Mouse (Mus musculus) liver, embryonic 13.5 days (tissue): ENCODE data around the gene Dennd6b. TPM values are rescaled to one million over a fixed set of nuclear protein-coding genes. Genes with fewer than 3 reads are reported as not detected.

Source experiments
- ATAC-seq: fragments of 200-750 bp; cut with Nextera tagmentation; 2 replicates; pipeline ENCODE4 v1.8.0; 2017; ENCODE audit warnings: low read depth, mild to moderate bottlenecking, moderate number of reproducible peaks, moderate library complexity
- DNase-seq: peaks from one replicate; pipeline ENCODE4 v3.0.0; 2022
- H3K27ac ChIP-seq: fragments of 300-500 bp; sonication (generic); 2 replicates; pipeline ENCODE4 v1.5.1; 2015; ENCODE audit warnings: moderate library complexity, mild to moderate bottlenecking, inconsistent platforms
- H3K27me3 ChIP-seq: fragments of 300-500 bp; sonication (generic); 2 replicates; pipeline ENCODE4 v1.6.1; 2015; ENCODE audit warnings: mild to moderate bottlenecking, inconsistent platforms
- H3K36me3 ChIP-seq: fragments of 300-500 bp; sonication (generic); 2 replicates; pipeline ENCODE4 v1.6.1; 2015; ENCODE audit warnings: mild to moderate bottlenecking, inconsistent platforms
- H3K4me1 ChIP-seq: fragments of 300-500 bp; sonication (generic); replicated peaks from 2 replicates; pipeline ENCODE4 v1.6.1; 2015; ENCODE audit warnings: inconsistent platforms
- H3K4me2 ChIP-seq: fragments of 300-500 bp; sonication (generic); 2 replicates; pipeline ENCODE4 v1.6.1; 2015; ENCODE audit warnings: inconsistent platforms, mild to moderate bottlenecking, moderate library complexity
- H3K4me3 ChIP-seq: fragments of 300-500 bp; sonication (generic); replicated peaks from 2 replicates; pipeline ENCODE4 v1.5.1; 2015; ENCODE audit warnings: mild to moderate bottlenecking, inconsistent platforms
- H3K9ac ChIP-seq: fragments of 300-500 bp; sonication (generic); 2 replicates; pipeline ENCODE4 v1.6.1; 2015; ENCODE audit warnings: mild to moderate bottlenecking, inconsistent platforms
- H3K9me3 ChIP-seq: fragments of 300-500 bp; sonication (generic); replicated peaks from 2 replicates; pipeline ENCODE4 v1.6.1; 2016; ENCODE audit warnings: inconsistent platforms
- WGBS: fragments of 180-500 bp; shearing (Covaris S2); methylation state at CpG from one replicate; pipeline ENCODE4 v1.1.7; 2015; ENCODE audit not compliant: insufficient replicate concordance; 5-methylcytosine and 5-hydroxymethylcytosine counted together
- polyA plus RNA-seq: library from polyadenylated mRNA; unstranded; fragments of >200 nt; fragmentation: Nextera tagmentation; extraction: Ambion mirVana; gene quantifications from 2 replicates; pipeline ENCODE4 v1.2.1, GENCODE M21; 2015

The Dennd6b gene
- polyA plus RNA-seq, 1 experiment from 2014 or later = 3.0 TPM

GRCm38 (mm10) chr15:89173906-89174214 lies 22.4 kb downstream of the Dennd6b start:
- Histone ChIP-seq H3K4me2 (peak overlapping the region; percentile 76), H3K4me3 (peak overlapping the region; percentile 60), H3K36me3 (no peaks in the 10 kb centered on the region), H3K9me3 (no peaks in the 10 kb centered on the region), H3K27me3 (peaks cover 68% of the 10 kb centered on the region), H3K9ac (peak overlapping the region; percentile 65), H3K27ac (peak overlapping the region; percentile 63), H3K4me1 (peaks cover 100% of the 10 kb centered on the region)
- WGBS = 3% methylated on average over 15 of the region's 15 CpGs
- ATAC-seq = peak; percentile 44
- peak; percentile 41 for DNase-seq

DNA sequence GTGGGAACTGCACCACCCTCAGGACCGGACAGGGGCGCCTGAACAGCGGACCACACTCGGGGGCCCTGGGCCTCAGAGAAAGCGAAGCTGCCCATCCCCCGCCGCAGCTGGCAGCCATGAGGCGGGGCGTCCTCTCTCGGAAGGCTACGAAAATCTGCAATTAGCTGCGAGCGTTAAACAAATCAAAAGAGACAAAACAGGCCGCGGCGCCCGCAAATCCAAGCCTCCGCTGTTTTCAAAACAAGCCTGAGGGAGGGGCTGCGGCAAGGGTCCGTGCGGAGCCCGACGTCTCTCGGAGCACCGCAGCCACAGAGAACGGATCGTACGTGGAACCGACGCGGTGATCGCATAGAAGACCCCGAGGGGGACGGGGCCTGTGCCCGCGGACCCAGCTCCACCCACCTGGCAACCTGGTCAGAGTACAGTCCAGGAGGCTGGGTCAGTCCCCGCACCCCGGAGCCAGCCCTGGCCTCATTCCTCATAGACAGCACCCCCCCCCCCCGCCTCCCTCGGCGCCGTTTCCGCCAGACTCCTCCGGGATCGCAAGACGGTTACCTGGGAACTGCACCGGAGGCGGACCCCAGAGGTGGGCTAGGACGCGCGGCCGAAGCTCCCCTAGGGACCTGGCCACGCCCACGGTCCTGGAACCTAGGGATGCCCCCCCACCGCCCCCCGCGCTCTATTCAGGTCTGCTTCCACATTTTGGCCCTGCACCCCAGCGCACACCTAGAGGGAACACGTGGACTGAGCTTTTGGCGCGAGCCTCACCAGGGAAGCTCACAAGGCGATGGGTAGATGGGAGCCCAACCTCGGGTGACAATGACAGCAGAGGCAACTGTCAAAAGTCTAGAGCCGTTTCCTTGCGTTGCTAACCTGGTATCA lies 23.0 kb downstream of the Dennd6b start:
- Histone ChIP-seq H3K4me1 (peaks cover 94% of the 10 kb centered on the region), H3K9me3 (no peaks in the 10 kb centered on the region), H3K27ac (peak overlapping the region; percentile 63), H3K27me3 (peaks cover 62% of the 10 kb centered on the region), H3K4me2 (peak overlapping the region; percentile 76), H3K9ac (peak overlapping the region; percentile 65), H3K4me3 (peak overlapping the region; percentile 60), H3K36me3 (no peaks in the 10 kb centered on the region)
- DNase-seq (no peak), ATAC-seq (0 out of 2 replicates have a peak, but pooled peaks have one; percentile 8)
- WGBS = under 1% methylated on average over 62 of the region's 65 CpGs

- ATAC-seq (no peak), DNase-seq (no peak)
- peak overlapping the region; percentile 63 for H3K27ac ChIP-seq
- H3K4me1 ChIP-seq = peaks cover 85% of the 10 kb centered on the region
- peak overlapping the region; percentile 76 for H3K4me2 ChIP-seq
- peaks cover 5% of the 10 kb centered on the region; the same call in 1 of the 2 replicates for H3K36me3 ChIP-seq
- WGBS = 41% methylated on average over 17 of the region's 17 CpGs
- peak overlapping the region; percentile 60 for H3K4me3 ChIP-seq
- no peaks in the 10 kb centered on the region for H3K9me3 ChIP-seq
- peaks cover 58% of the 10 kb centered on the region for H3K27me3 ChIP-seq
- peak overlapping the region; percentile 65 for H3K9ac ChIP-seq
Measured at GRCm38 (mm10) chr15:89172276-89172935, 23.9 kb downstream of the Dennd6b start.

GRCm38 (mm10) chr15:89171526-89172051 lies 24.7 kb downstream of the Dennd6b start:
- Histone ChIP-seq H3K4me3 (no peak overlapping the region), H3K27me3 (peaks cover 55% of the 10 kb centered on the region), H3K9ac (no peak overlapping the region), H3K4me1 (peaks cover 80% of the 10 kb centered on the region), H3K27ac (no peak overlapping the region), H3K4me2 (0 out of 2 replicates have a peak overlapping the region, but pooled peaks have one; percentile 1), H3K36me3 (peaks cover 12% of the 10 kb centered on the region; the same call in 1 of the 2 replicates), H3K9me3 (no peaks in the 10 kb centered on the region)
- DNase-seq = no peak
- ATAC-seq = no peak
- 63% methylated on average over 5 of the region's 5 CpGs for WGBS

GRCm38 (mm10) chr15:89170102-89170501 lies 26.2 kb downstream of the Dennd6b start:
- H3K4me1 ChIP-seq = peaks cover 66% of the 10 kb centered on the region
- 31% methylated on average over 3 of the region's 3 CpGs for WGBS
- ATAC-seq = peak; percentile 11; the same call in 1 of the 2 replicates
- H3K9me3 ChIP-seq = no peaks in the 10 kb centered on the region
- peak overlapping the region; percentile 12; the same call in 1 of the 2 replicates for H3K4me2 ChIP-seq
- peaks cover 43% of the 10 kb centered on the region for H3K27me3 ChIP-seq
- peaks cover 26% of the 10 kb centered on the region for H3K36me3 ChIP-seq
- H3K9ac ChIP-seq = no peak overlapping the region
- peak overlapping the region; percentile 69; the same call in 1 of the 2 replicates for H3K27ac ChIP-seq
- no peak overlapping the region for H3K4me3 ChIP-seq
- no peak for DNase-seq

DNA sequence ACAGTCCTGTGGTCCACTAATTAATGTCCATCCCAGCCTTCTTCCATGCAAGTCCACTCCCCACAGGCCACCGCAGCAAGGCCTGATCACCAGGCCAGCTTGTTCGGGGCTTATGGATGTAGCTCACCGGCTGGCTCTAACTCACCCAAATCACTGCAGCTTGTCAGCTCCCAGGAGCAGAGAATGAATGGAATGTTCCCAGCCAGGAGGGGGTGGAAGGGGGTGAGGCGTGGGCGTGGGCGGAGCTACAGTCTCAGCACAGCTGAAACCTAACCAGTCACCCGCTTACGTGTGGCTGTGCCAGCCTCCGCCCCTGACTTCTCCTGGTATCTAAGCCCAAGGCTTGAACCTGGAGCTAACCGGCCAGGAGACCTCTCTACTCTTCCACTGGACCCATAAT lies 26.9 kb downstream of the Dennd6b start:
- Histone ChIP-seq H3K27ac (peak overlapping the region; percentile 69; the same call in 1 of the 2 replicates), H3K36me3 (peaks cover 33% of the 10 kb centered on the region), H3K4me1 (peaks cover 59% of the 10 kb centered on the region), H3K9me3 (no peaks in the 10 kb centered on the region), H3K4me3 (no peak overlapping the region), H3K4me2 (peak overlapping the region; percentile 12; the same call in 1 of the 2 replicates), H3K9ac (no peak overlapping the region), H3K27me3 (peaks cover 36% of the 10 kb centered on the region)
- no peak for ATAC-seq
- WGBS = 51% methylated on average over 10 of the region's 10 CpGs
- DNase-seq = no peak

DNA sequence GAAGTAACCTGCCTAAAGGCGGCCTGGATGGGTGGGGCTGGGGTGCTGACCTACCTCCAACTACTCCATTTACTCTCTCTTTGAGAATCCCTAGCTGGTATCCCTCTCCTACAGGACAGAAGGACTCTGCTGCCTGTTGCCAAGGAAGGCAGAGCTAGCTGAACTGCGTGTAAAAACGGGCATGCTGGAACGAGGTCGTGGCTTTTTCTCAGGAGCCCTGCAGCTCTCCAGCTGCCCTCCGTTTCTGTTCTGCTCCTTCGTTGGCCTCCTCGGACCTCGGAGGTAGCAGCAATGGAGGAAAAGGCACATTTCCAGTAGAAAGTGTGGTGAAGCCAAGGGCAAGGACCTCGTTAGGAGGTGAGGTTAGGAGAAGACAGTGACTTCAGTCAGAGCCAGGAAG lies 27.4 kb downstream of the Dennd6b start:
- Histone ChIP-seq H3K9ac (no peak overlapping the region), H3K4me2 (no peak overlapping the region), H3K9me3 (no peaks in the 10 kb centered on the region), H3K4me1 (peaks cover 54% of the 10 kb centered on the region), H3K4me3 (no peak overlapping the region), H3K27me3 (peaks cover 31% of the 10 kb centered on the region), H3K27ac (no peak overlapping the region), H3K36me3 (peaks cover 38% of the 10 kb centered on the region)
- 74% methylated on average over 10 of the region's 10 CpGs for WGBS
- no peak for DNase-seq
- no peak for ATAC-seq

DNA sequence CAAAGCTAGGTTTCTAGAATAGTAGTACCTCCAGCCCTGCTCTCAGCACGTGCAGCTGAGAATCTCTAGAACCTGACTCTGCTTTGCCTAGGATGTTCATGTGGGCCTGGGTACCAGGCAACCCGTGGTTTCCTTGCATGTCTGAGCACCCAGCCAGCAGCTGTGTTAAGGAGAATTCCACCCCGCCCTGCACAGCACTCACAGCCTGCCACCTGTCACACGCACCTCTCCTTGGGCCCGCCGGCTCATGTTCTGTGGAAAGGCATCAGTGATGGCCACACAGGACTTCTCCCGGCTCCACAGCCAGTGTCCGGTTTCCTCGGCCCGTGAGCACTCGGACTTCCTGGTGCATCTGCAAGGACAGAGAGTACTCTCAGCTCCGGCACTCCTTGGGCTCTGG lies 30.8 kb downstream of the Dennd6b start:
- H3K9ac ChIP-seq = no peak overlapping the region
- WGBS = 82% methylated on average over 12 of the region's 12 CpGs
- H3K4me1 ChIP-seq = peaks cover 19% of the 10 kb centered on the region
- no peak overlapping the region for H3K4me2 ChIP-seq
- no peak for ATAC-seq
- 0 out of 2 replicates have a peak, but pooled peaks cover 2% of the 10 kb centered on the region for H3K27me3 ChIP-seq
- no peak for DNase-seq
- H3K36me3 ChIP-seq = peaks cover 73% of the 10 kb centered on the region
- H3K4me3 ChIP-seq = no peak overlapping the region
- no peak overlapping the region for H3K27ac ChIP-seq
- H3K9me3 ChIP-seq = no peaks in the 10 kb centered on the region

GRCm38 (mm10) chr15:89161397-89161796 lies 34.9 kb downstream of the Dennd6b start:
- ATAC-seq = no peak

GRCm38 (mm10) chr15:89158516-89158915 lies 37.8 kb downstream of the Dennd6b start:
- Histone ChIP-seq H3K27me3 (no peaks in the 10 kb centered on the region), H3K27ac (no peak overlapping the region), H3K4me3 (no peak overlapping the region), H3K9ac (no peak overlapping the region), H3K36me3 (peaks cover 79% of the 10 kb centered on the region), H3K9me3 (no peaks in the 10 kb centered on the region), H3K4me1 (no peaks in the 10 kb centered on the region), H3K4me2 (no peak overlapping the region)
- DNase-seq (no peak), ATAC-seq (peak; percentile 30; the same call in 1 of the 2 replicates)
- 85% methylated on average over 16 of the region's 16 CpGs for WGBS

More at GRCm38 (mm10) chr15:89161397-89161796, 34.9 kb downstream of the Dennd6b start:
- Histone ChIP-seq H3K9ac (no peak overlapping the region), H3K4me1 (no peaks in the 10 kb centered on the region), H3K27me3 (no peaks in the 10 kb centered on the region), H3K36me3 (peaks cover 98% of the 10 kb centered on the region), H3K4me3 (no peak overlapping the region), H3K4me2 (no peak overlapping the region), H3K9me3 (no peaks in the 10 kb centered on the region), H3K27ac (no peak overlapping the region)
- 58% methylated on average over 9 of the region's 9 CpGs for WGBS
- DNase-seq = no peak

DNA sequence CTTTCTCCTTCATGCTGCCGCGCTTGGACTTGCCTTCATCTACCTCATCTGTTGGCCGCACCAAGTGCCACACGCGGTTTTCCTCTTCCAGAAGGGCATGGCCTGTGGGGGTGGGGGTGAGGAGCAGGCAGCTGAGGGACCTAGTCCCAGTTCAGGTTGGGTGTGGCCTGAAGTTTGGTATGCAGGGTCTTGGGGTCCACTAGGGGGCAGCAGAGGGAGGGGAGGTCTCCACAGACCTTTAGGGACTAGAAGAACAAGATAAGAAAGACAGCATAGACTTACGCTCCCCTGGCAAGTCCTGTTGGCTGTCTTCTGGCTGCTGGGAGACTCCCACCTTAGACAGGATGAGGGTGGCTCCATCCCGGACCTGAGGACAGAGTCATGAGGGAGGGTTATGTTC lies 38.3 kb downstream of the Dennd6b start:
- no peak overlapping the region for H3K9ac ChIP-seq
- H3K4me3 ChIP-seq = no peak overlapping the region
- H3K9me3 ChIP-seq = no peaks in the 10 kb centered on the region
- H3K4me1 ChIP-seq = no peaks in the 10 kb centered on the region
- DNase-seq = peak; percentile 40
- no peak overlapping the region for H3K4me2 ChIP-seq
- peaks cover 74% of the 10 kb centered on the region for H3K36me3 ChIP-seq
- ATAC-seq = peak; percentile 22; the same call in 1 of the 2 replicates
- 49% methylated on average over 7 of the region's 7 CpGs for WGBS
- H3K27ac ChIP-seq = no peak overlapping the region
- H3K27me3 ChIP-seq = no peaks in the 10 kb centered on the region
